Mouse (Mus musculus) erythroblast, embryonic 14.5 days (primary cell): ENCODE data around the gene Tekt5. TPM values are rescaled to one million over a fixed set of nuclear protein-coding genes. Genes with fewer than 3 reads are reported as not detected.

Source experiments
- H3K27me3 ChIP-seq: 2 replicates; pipeline ENCODE4 v1.6.1; 2012; ENCODE audit warnings: inconsistent platforms; ENCODE audit not compliant: control insufficient read depth
- H3K36me3 ChIP-seq: 2 replicates; pipeline ENCODE4 v1.6.1; 2012; ENCODE audit warnings: mild to moderate bottlenecking, inconsistent platforms; ENCODE audit not compliant: control insufficient read depth
- H3K4me1 ChIP-seq: 2 replicates; pipeline ENCODE4 v1.6.1; 2012; ENCODE audit warnings: inconsistent platforms; ENCODE audit not compliant: control insufficient read depth
- H3K4me3 ChIP-seq: replicated peaks from 2 replicates; pipeline ENCODE3; 2012; ENCODE audit warnings: moderate library complexity, mild to moderate bottlenecking, inconsistent platforms
- H3K9me3 ChIP-seq: 2 replicates; pipeline ENCODE4 v1.6.1; 2012; ENCODE audit warnings: low read length, inconsistent platforms, mixed read lengths; ENCODE audit not compliant: control insufficient read depth
- GATA1 ChIP-seq: IDR thresholded peaks from 2 replicates; pipeline ENCODE4 v1.6.1; 2012; ENCODE audit warnings: low read length, inconsistent platforms, mixed read lengths
- TAL1 ChIP-seq: IDR thresholded peaks from 3 replicates; pipeline ENCODE4 v1.6.1; 2012; ENCODE audit warnings: low read length, inconsistent platforms, mixed read lengths
- polyA plus RNA-seq: library from polyadenylated mRNA; stranded (reverse); fragments of >175 nt; gene quantifications from 2 replicates; pipeline ENCODE4 v1.2.3, GENCODE M21; 2012

Gene Tekt5
- polyA plus RNA-seq, 1 experiment: not detected

DNA sequence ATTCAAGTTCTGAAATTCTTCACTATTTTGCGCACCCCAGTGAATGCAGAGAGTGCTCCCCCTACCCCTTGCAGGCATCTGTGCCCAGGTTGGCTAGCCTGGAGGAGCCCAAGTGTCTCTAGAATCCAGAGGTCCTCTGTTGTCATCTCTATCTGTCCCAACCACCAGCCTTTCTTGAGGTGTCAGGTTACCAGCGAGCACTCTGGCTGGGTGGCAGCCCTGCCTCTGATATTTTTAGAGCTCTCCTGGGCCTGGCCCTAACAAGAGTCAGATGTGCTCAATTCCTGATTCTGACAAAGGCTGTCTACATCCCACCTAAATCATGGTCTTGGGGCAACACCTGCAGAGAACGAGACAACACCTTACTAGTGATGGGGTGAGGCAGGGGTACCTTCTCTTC lies 84.2 kb downstream of the Tekt5 start:
- H3K36me3 ChIP-seq: no peaks in the 10 kb centered on the region
- no peaks in the 10 kb centered on the region for H3K9me3 ChIP-seq
- peaks cover 14% of the 10 kb centered on the region for H3K27me3 ChIP-seq
- H3K4me1 ChIP-seq: no peaks in the 10 kb centered on the region
- no peak overlapping the region for H3K4me3 ChIP-seq
- TF ChIP-seq TAL1: no peak
- TF ChIP-seq GATA1: no peak

DNA sequence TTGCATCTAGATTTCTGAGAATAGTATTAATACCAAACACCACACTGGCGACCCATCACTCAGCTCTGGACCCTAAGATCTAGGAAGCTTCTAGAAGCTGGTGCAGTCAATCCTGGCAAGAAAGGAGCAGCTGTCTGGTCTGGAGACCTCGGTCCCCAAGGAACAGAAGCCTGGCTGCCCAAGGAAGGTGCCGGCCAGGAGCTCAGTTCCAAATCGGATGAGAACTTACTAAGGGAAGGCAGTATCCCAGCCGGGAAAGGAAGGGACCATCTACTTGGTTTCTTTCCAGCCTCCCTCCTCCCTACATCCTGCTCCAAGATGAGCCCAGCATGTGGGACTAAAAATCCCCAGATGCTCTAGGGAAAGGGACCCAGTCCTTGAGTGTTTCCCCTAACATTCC lies 84.8 kb downstream of the Tekt5 start:
- Histone ChIP-seq H3K27me3 (peaks cover 14% of the 10 kb centered on the region), H3K9me3 (no peaks in the 10 kb centered on the region), H3K4me1 (no peaks in the 10 kb centered on the region), H3K36me3 (no peaks in the 10 kb centered on the region), H3K4me3 (no peak overlapping the region)
- TF ChIP-seq TAL1: no peak

Other genes starting within 250 kb of the Tekt5 start
- 0.12 TPM in 1 of 2 replicates, not detected in the other for gene Rpl39l, start 225.3 kb downstream of the Tekt5 start, polyA plus RNA-seq
- gene Atf7ip2, start 202.8 kb downstream of the Tekt5 start, polyA plus RNA-seq: not detected in 2 replicates
- not detected in 2 replicates for gene Emp2, start 81.5 kb downstream of the Tekt5 start, polyA plus RNA-seq
- gene Nubp1, start 16.5 kb upstream of the Tekt5 start, polyA plus RNA-seq: 3.0 and 3.6 TPM in 2 replicates
- gene Tvp23a, start 51.9 kb upstream of the Tekt5 start, polyA plus RNA-seq: not detected in 2 replicates
- gene Ciita, start 84.6 kb upstream of the Tekt5 start, polyA plus RNA-seq: not detected in 2 replicates
- gene Dexi, start 147.6 kb upstream of the Tekt5 start, polyA plus RNA-seq: 1.1 and 1.6 TPM in 2 replicates
- 0.99 and 1.1 TPM in 2 replicates for gene Clec16a, start 149.8 kb upstream of the Tekt5 start, polyA plus RNA-seq